ENCODE assay signal across 16 mouse cellular contexts in genomic region chr14:60427896-60428295, GRCm38 (mm10). TPM values are rescaled to one million over a fixed set of nuclear protein-coding genes. Genes with fewer than 3 reads are reported as not detected.
A peak's percentile ranks its signal among the peaks of the same experiment; 100 is the strongest.
DNase-seq lines count a peak whose midpoint lies in the region; ATAC-seq and TF ChIP-seq lines count a peak whose summit lies in the region.
"Had no signal": no experiment of that assay in that cellular context is flagged by ENCODE, and none has a peak within 500 bp of the region (broad histone marks: within the 10 kb centered on the region; RNA-seq: fewer than 3 reads in every experiment).

No protein-coding gene starts in this region.

- H3K4me1 ChIP-seq in heart, embryonic 14.5 days (ENCODE audit: control insufficient read depth in 2 of 2, insufficient read depth in 2 of 2, low read length in 2 of 2) = peaks cover 16 to 23% of the 10 kb centered on the region in 2 experiments
- peaks cover 25% of the 10 kb centered on the region for H3K4me1 ChIP-seq in midbrain, embryonic 14.5 days (ENCODE audit: control insufficient read depth, insufficient read depth, low read length)
- peaks cover 47% of the 10 kb centered on the region for H3K4me1 ChIP-seq in midbrain, embryonic 10.5 days
- peaks cover 26% of the 10 kb centered on the region for H3K4me1 ChIP-seq in embryonic fibroblast, embryonic 13.5 days (ENCODE audit: control insufficient read depth, insufficient read depth, low read length)
- H3K4me1 ChIP-seq: liver, embryonic 13.5 days had no signal

- H3K27ac ChIP-seq in heart, embryonic 14.5 days (replicated peaks in 1 of 2; ENCODE audit: control insufficient read depth in 1 of 2, insufficient read depth in 1 of 2, low read depth in 2 of 2, low read length in 2 of 2) = peak overlapping the region; percentile 7 to 52; a peak in 2 of 4 replicates
- H3K27ac ChIP-seq in midbrain, embryonic 14.5 days (replicated peaks; ENCODE audit: low read depth, low read length) = no peak overlapping the region
- H3K27ac ChIP-seq in midbrain, embryonic 10.5 days (replicated peaks) = no peak overlapping the region
- H3K27ac ChIP-seq in embryonic fibroblast, embryonic 13.5 days (ENCODE audit: insufficient read depth, low read length) = peak overlapping the region; percentile 97
- H3K27ac ChIP-seq: liver, embryonic 13.5 days had no signal

- H3K4me2 ChIP-seq in heart, embryonic 14.5 days (ENCODE audit: low read length) = peak overlapping the region; percentile 46
- no peak overlapping the region for H3K4me2 ChIP-seq in midbrain, embryonic 14.5 days (ENCODE audit: low read length)
- H3K4me2 ChIP-seq: liver, embryonic 13.5 days had no signal

- no peaks in the 10 kb centered on the region for H3K9me3 ChIP-seq in heart, embryonic 14.5 days (ENCODE audit: control insufficient read depth, low read length)
- no peaks in the 10 kb centered on the region for H3K9me3 ChIP-seq in midbrain, embryonic 14.5 days (ENCODE audit: control insufficient read depth, low read length)
- H3K9me3 ChIP-seq in midbrain, embryonic 10.5 days (replicated peaks) = no peaks in the 10 kb centered on the region; the same call in 1 of the 2 replicates
- H3K9me3 ChIP-seq: G1E; liver, embryonic 13.5 days had no signal

- TF ChIP-seq POLR2A in embryonic fibroblast, embryonic 13.5 days (IDR thresholded peaks at IDR 0.05; ENCODE audit: low read depth, low read length) = no peak

- TF ChIP-seq CTCF in embryonic fibroblast, embryonic 13.5 days (IDR thresholded peaks at IDR 0.05; ENCODE audit: borderline replicate concordance, insufficient read depth, low read length) = no peak

- 7% methylated on average over 3 of the region's 3 CpGs for WGBS in heart, embryonic 14.5 days
- WGBS in midbrain, embryonic 14.5 days = 44% methylated on average over 3 of the region's 3 CpGs
- 81% methylated on average over 3 of the region's 3 CpGs for WGBS in midbrain, embryonic 10.5 days

- peak overlapping the region; percentile 31; the same call in 1 of the 2 replicates for H3K9ac ChIP-seq in heart, embryonic 14.5 days (ENCODE audit: low read length)
- no peak overlapping the region for H3K9ac ChIP-seq in midbrain, embryonic 14.5 days (replicated peaks; ENCODE audit: low read length)
- H3K9ac ChIP-seq: liver, embryonic 13.5 days had no signal

- no peak for DNase-seq in heart, postnatal 14 days
- DNase-seq in midbrain, embryonic 14.5 days = peak; percentile 42
- no peak for DNase-seq in midbrain, embryonic 10.5 days (ENCODE audit: low spot score)
- peak; percentile 57 for DNase-seq in retina, embryonic 14.5 days (ENCODE audit: low spot score)
- DNase-seq in right cerebral cortex, postnatal 10 days (ENCODE audit: low spot score in 2 of 2) = no peak
- DNase-seq: adrenal gland, adult 8-10 months; cerebellum, adult 8-10 months; gastrocnemius, postnatal 25 days; kidney, adult 9 months; liver, embryonic 13.5 days; thymus, adult 18-20 months had no signal

- H3K4me3 ChIP-seq in heart, embryonic 14.5 days (ENCODE audit: control insufficient read depth in 1 of 2, insufficient read depth in 1 of 2, low read depth in 1 of 2, low read length in 2 of 2) = no peak overlapping the region
- no peak overlapping the region for H3K4me3 ChIP-seq in midbrain, embryonic 14.5 days (replicated peaks; ENCODE audit: low read depth, low read length)
- H3K4me3 ChIP-seq in midbrain, embryonic 10.5 days = no peak overlapping the region
- no peak overlapping the region for H3K4me3 ChIP-seq in embryonic fibroblast, embryonic 13.5 days (ENCODE audit: insufficient read depth, low read length)
- H3K4me3 ChIP-seq: liver, embryonic 13.5 days had no signal

- ATAC-seq in heart, embryonic 14.5 days (ENCODE audit: insufficient number of reproducible peaks, insufficient read depth, low FRiP score, low read depth) = no peak
- no peak for ATAC-seq in midbrain, embryonic 14.5 days (ENCODE audit: low FRiP score, low TSS enrichment)
- ATAC-seq: lung, postnatal 0 days had no signal

- no peaks in the 10 kb centered on the region for H3K27me3 ChIP-seq in heart, embryonic 14.5 days (ENCODE audit: control insufficient read depth, insufficient read depth, low read length)
- peaks cover 3% of the 10 kb centered on the region; the same call in 1 of the 2 replicates for H3K27me3 ChIP-seq in midbrain, embryonic 14.5 days (ENCODE audit: control insufficient read depth, insufficient read depth, low read length)
- H3K27me3 ChIP-seq in midbrain, embryonic 10.5 days (ENCODE audit: low read depth, poor library complexity, severe bottlenecking) = peaks cover 71% of the 10 kb centered on the region
- H3K27me3 ChIP-seq: liver, embryonic 13.5 days had no signal

- no peaks in the 10 kb centered on the region for H3K36me3 ChIP-seq in heart, embryonic 14.5 days (ENCODE audit: control insufficient read depth, insufficient read depth, low read length)
- no peaks in the 10 kb centered on the region for H3K36me3 ChIP-seq in midbrain, embryonic 14.5 days (ENCODE audit: control insufficient read depth, insufficient read depth, low read length)
- H3K36me3 ChIP-seq in midbrain, embryonic 10.5 days = no peaks in the 10 kb centered on the region
- H3K36me3 ChIP-seq: G1E; liver, embryonic 13.5 days had no signal

- intact Hi-C loops in heart, postnatal 14 days (cut with DNase I) = no loop called here

RNA-seq across cellular contexts. Expression of gene Amer2, which starts 54.8 kb away (rescaled TPM):
- 0.19 and 0.69 TPM in 2 replicates for polyA plus RNA-seq in heart, embryonic 14.5 days (2014; fragmentation: Nextera tagmentation; extraction: Ambion mirVana)
- total RNA-seq in heart, postnatal 14 days (2021) = not detected
- polyA plus RNA-seq in midbrain, embryonic 14.5 days (2014; fragmentation: Nextera tagmentation; extraction: Ambion mirVana) = 17.3 and 19.2 TPM in 2 replicates
- polyA plus RNA-seq in midbrain, embryonic 10.5 days (2016; fragmentation: Nextera tagmentation; extraction: Ambion mirVana) = 9.9 and 14.1 TPM in 2 replicates
- 0.73 and 1.2 TPM in 2 replicates for polyA plus RNA-seq in embryonic fibroblast, embryonic 13.5 days (2011; ENCODE audit: insufficient read length, low read depth, missing spikeins)
- polyA plus RNA-seq: G1E; small intestine, adult 2 months had no signal

Comparison
In these comparisons a context has a peak if more than half of its experiments do, and no peak if none do; other contexts are left out.
1. DNase-seq: peak in midbrain, embryonic 14.5 days (single experiment) and retina, embryonic 14.5 days (single experiment); none in heart, postnatal 14 days (0 of 2), midbrain, embryonic 10.5 days (single experiment) and right cerebral cortex, postnatal 10 days (0 of 2).
2. H3K27ac ChIP-seq: peak in heart, embryonic 14.5 days (2 of 2) and embryonic fibroblast, embryonic 13.5 days (single experiment); none in midbrain, embryonic 14.5 days (single experiment) and midbrain, embryonic 10.5 days (single experiment).